11 mouse cellular contexts compared by ENCODE assay signal in genomic region chr12:8299143-8300110, GRCm38 (mm10). TPM values are rescaled to one million over a fixed set of nuclear protein-coding genes. Genes with fewer than 3 reads are reported as not detected.
A peak's percentile ranks its signal among the peaks of the same experiment; 100 is the strongest.
DNase-seq lines count a peak whose midpoint lies in the region; ATAC-seq and TF ChIP-seq lines count a peak whose summit lies in the region.
"Had no signal": no experiment of that assay in that cellular context is flagged by ENCODE, and none has a peak within 500 bp of the region (broad histone marks: within the 10 kb centered on the region; RNA-seq: fewer than 3 reads in every experiment).

No protein-coding gene starts in this region.

- no peak for TF ChIP-seq POLR2A in kidney, adult 2 months (IDR thresholded peaks at IDR 0.05; ENCODE audit: low read depth, low read length)
- no peak for TF ChIP-seq POLR2A in brain, embryonic 14.5 days (IDR thresholded peaks at IDR 0.05; ENCODE audit: borderline replicate concordance, extremely low read depth, insufficient read depth, insufficient read length, poor library complexity, severe bottlenecking)

- H3K36me3 ChIP-seq in kidney, adult 2 months (ENCODE audit: control insufficient read depth, insufficient read depth, low read length) = no peaks in the 10 kb centered on the region
- no peaks in the 10 kb centered on the region for H3K36me3 ChIP-seq in E14TG2a.4 (ENCODE audit: insufficient read depth, low read length)
- no peaks in the 10 kb centered on the region for H3K36me3 ChIP-seq in hindbrain, postnatal 0 days (ENCODE audit: insufficient read depth, low read length)

- peaks cover 4% of the 10 kb centered on the region; the same call in 1 of the 2 replicates for H3K27me3 ChIP-seq in kidney, adult 2 months (replicated peaks; ENCODE audit: control insufficient read depth, insufficient read depth, low read length)
- H3K27me3 ChIP-seq in E14TG2a.4 (ENCODE audit: insufficient read depth, low read length) = peaks cover 93% of the 10 kb centered on the region
- H3K27me3 ChIP-seq in hindbrain, postnatal 0 days (ENCODE audit: insufficient read depth, low read length) = peaks cover 63% of the 10 kb centered on the region

- WGBS in kidney, adult 2 months = 15% methylated on average over 34 of the region's 34 CpGs
- WGBS in hindbrain, postnatal 0 days = 4% methylated on average over 34 of the region's 34 CpGs

- 0 out of 2 replicates have a peak, but pooled peaks cover 3% of the 10 kb centered on the region for H3K4me1 ChIP-seq in kidney, adult 2 months (ENCODE audit: control insufficient read depth, insufficient read depth, low read length)
- peaks cover 26% of the 10 kb centered on the region for H3K4me1 ChIP-seq in E14TG2a.4 (replicated peaks; ENCODE audit: low read depth, low read length)
- H3K4me1 ChIP-seq in hindbrain, postnatal 0 days (ENCODE audit: insufficient read depth, low read length) = 0 out of 2 replicates have a peak, but pooled peaks cover 3% of the 10 kb centered on the region

- no peak for DNase-seq in kidney, adult 2 months
- DNase-seq in kidney, postnatal 14 days = no peak
- peak; percentile 26 for DNase-seq in brain, embryonic 14.5 days (ENCODE audit: low read depth)
- no peak for DNase-seq in hindbrain, postnatal 0 days (ENCODE audit: low spot score)
- DNase-seq in gastrocnemius, postnatal 10 days = no peak
- no peak for DNase-seq in urinary bladder, postnatal 25 days (ENCODE audit: low spot score)
- DNase-seq: adrenal gland, postnatal 25 days; cerebellum, postnatal 36 days; thymus, postnatal 4 days had no signal

- H3K4me3 ChIP-seq in kidney, adult 2 months (ENCODE audit: insufficient read depth, low read depth, low read length) = peak overlapping the region; percentile 21; the same call in 1 of the 2 replicates
- peak overlapping the region; percentile 73 for H3K4me3 ChIP-seq in E14TG2a.4 (replicated peaks; ENCODE audit: low read length)
- no peak overlapping the region for H3K4me3 ChIP-seq in hindbrain, postnatal 0 days (ENCODE audit: low read length)

- TF ChIP-seq CTCF in kidney, adult 2 months (conservative IDR thresholded peaks at IDR 0.05; ENCODE audit: insufficient read depth, insufficient read length, low read depth, low read length) = no peak
- TF ChIP-seq CTCF in E14TG2a.4 (conservative IDR thresholded peaks at IDR 0.05; ENCODE audit: low read length) = no peak
- TF ChIP-seq CTCF in brain, embryonic 14.5 days (IDR thresholded peaks at IDR 0.05; ENCODE audit: borderline replicate concordance, extremely low read depth, insufficient read depth, insufficient read length) = no peak
- no peak for TF ChIP-seq CTCF in hindbrain, postnatal 0 days (IDR thresholded peaks at IDR 0.05; ENCODE audit: low read depth)

- no peak overlapping the region for H3K27ac ChIP-seq in kidney, adult 2 months (ENCODE audit: insufficient read depth, low read depth, low read length)
- no peak overlapping the region for H3K27ac ChIP-seq in hindbrain, postnatal 0 days

- H3K4me2 ChIP-seq in hindbrain, postnatal 0 days (ENCODE audit: low read depth, low read length) = 0 out of 2 replicates have a peak overlapping the region, but pooled peaks have one; percentile 3

- no peak for ATAC-seq in hindbrain, postnatal 0 days

- no peak overlapping the region for H3K9ac ChIP-seq in hindbrain, postnatal 0 days (replicated peaks; ENCODE audit: low read length)

- H3K9me3 ChIP-seq in E14TG2a.4 (ENCODE audit: low read length) = peaks cover 26% of the 10 kb centered on the region
- no peaks in the 10 kb centered on the region for H3K9me3 ChIP-seq in hindbrain, postnatal 0 days (ENCODE audit: low read length)

RNA-seq across cellular contexts. Expression of gene Gdf7, which starts 2.3 kb away (rescaled TPM):
- polyA plus RNA-seq in kidney, adult 2 months (2012; rRNA removed) = 1.1 and 1.5 TPM in 2 replicates
- polyA plus RNA-seq in brain, embryonic 14.5 days (2012; rRNA removed) = 0.45 and 0.98 TPM in 2 replicates
- 0.83 and 3.6 TPM in 2 replicates for total RNA-seq in hindbrain, postnatal 0 days (2014; rRNA removed)
- polyA plus RNA-seq in hindbrain, postnatal 0 days (2015; fragmentation: Nextera tagmentation; extraction: Ambion mirVana) = 0.36 and 0.54 TPM in 2 replicates
- total RNA-seq in gastrocnemius, postnatal 10 days (2021) = not detected
- total RNA-seq: adrenal gland, postnatal 25 days; gastrocnemius, postnatal 4 days had no signal

RNA-seq across cellular contexts. Expression of gene Hs1bp3, which starts 13.8 kb away (rescaled TPM):
- polyA plus RNA-seq in kidney, adult 2 months (2012; rRNA removed) = 25.3 and 27.7 TPM in 2 replicates
- 11.1 and 11.7 TPM in 2 replicates for polyA plus RNA-seq in brain, embryonic 14.5 days (2012; rRNA removed)
- 3.8 and 6.3 TPM in 2 replicates for total RNA-seq in hindbrain, postnatal 0 days (2014; rRNA removed)
- polyA plus RNA-seq in hindbrain, postnatal 0 days (2015; fragmentation: Nextera tagmentation; extraction: Ambion mirVana) = 5.5 and 6.5 TPM in 2 replicates
- total RNA-seq in gastrocnemius, postnatal 10 days (2021) = 1 to 10 TPM; 6.2 to 7.7 TPM
